Mouse (Mus musculus) midbrain, embryonic 14.5 days (tissue): ENCODE measurements at regions not wholly inside any gene's neighbourhood (a gene's known extent, or its start where the extent isn't known, plus 50 kb on each side); places are given as distances from the start of the nearest gene placed in this dataset.

ENCODE experiments used
- ATAC-seq: fragments of 200-750 bp; cut with Nextera tagmentation; 2 replicates; pipeline ENCODE4 v1.8.0; 2017; ENCODE audit warnings: moderate number of reproducible peaks, moderate library complexity; ENCODE audit not compliant: low FRiP score, low TSS enrichment
- DNase-seq: peaks from one replicate; pipeline ENCODE4 v3.0.0-alpha.2; 2015
- H3K27ac ChIP-seq: fragments of 300-500 bp; sonication (generic); replicated peaks from 2 replicates; pipeline ENCODE4 v1.5.1; 2014; ENCODE audit warnings: mild to moderate bottlenecking, low read depth, low read length, moderate library complexity
- H3K27me3 ChIP-seq: fragments of 300-500 bp; sonication (generic); 2 replicates; pipeline ENCODE4 v1.6.1; 2014; ENCODE audit warnings: low read length, control low read depth, mixed read lengths; ENCODE audit not compliant: control insufficient read depth, insufficient read depth
- H3K36me3 ChIP-seq: fragments of 300-500 bp; sonication (generic); 2 replicates; pipeline ENCODE4 v1.6.1; 2014; ENCODE audit warnings: low read length, control low read depth; ENCODE audit not compliant: control insufficient read depth, insufficient read depth
- H3K4me1 ChIP-seq: fragments of 300-500 bp; sonication (generic); 2 replicates; pipeline ENCODE4 v1.6.1; 2014; ENCODE audit warnings: mild to moderate bottlenecking, antibody characterized with exemption, low read length, control low read depth; ENCODE audit not compliant: control insufficient read depth, insufficient read depth
- H3K4me2 ChIP-seq: fragments of 300-500 bp; sonication (generic); 2 replicates; pipeline ENCODE4 v1.6.1; 2014; ENCODE audit warnings: mild to moderate bottlenecking, low read length, moderate library complexity
- H3K4me3 ChIP-seq: fragments of 300-500 bp; sonication (generic); replicated peaks from 2 replicates; pipeline ENCODE4 v1.5.1; 2014; ENCODE audit warnings: low read depth, low read length
- H3K9ac ChIP-seq: fragments of 300-500 bp; sonication (generic); replicated peaks from 2 replicates; pipeline ENCODE4 v1.6.1; 2014; ENCODE audit warnings: mild to moderate bottlenecking, low read length, moderate library complexity
- H3K9me3 ChIP-seq: fragments of 300-500 bp; sonication (generic); 2 replicates; pipeline ENCODE4 v1.6.1; 2016; ENCODE audit warnings: low read length, control low read depth, mixed read lengths; ENCODE audit not compliant: control insufficient read depth
- WGBS: fragments of 180-500 bp; shearing (Covaris S2); extraction: QIAGEN DNeasy Blood & Tissue Kit; methylation state at CpG from one replicate; pipeline ENCODE4 v1.1.7; 2014; 5-methylcytosine and 5-hydroxymethylcytosine counted together

DNA sequence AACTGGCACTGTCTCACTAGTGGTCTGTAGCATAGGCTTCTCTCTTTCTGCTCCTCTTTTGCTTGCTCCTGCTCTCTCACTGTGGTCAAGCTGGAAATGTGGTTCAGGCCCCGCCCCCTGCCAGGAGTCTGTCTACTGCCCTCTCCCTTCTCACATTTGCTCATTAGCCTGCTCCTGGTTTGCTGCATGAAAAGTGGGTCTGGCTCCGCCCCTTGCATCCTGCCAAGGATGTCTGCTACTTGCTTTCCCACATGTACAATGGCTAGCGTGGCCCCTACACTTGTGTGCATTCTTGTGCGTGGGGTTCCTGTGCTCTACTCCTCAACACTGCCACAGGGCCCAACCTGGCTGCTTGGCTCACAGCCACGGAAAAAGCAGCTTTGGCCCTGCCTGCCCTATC lies 326.7 kb upstream of the Chrm3 start:
- Histone ChIP-seq H3K4me2 (no peak overlapping the region), H3K27ac (no peak overlapping the region), H3K9ac (no peak overlapping the region), H3K4me3 (no peak overlapping the region), H3K27me3 (no peaks in the 10 kb centered on the region), H3K4me1 (no peaks in the 10 kb centered on the region), H3K9me3 (no peaks in the 10 kb centered on the region), H3K36me3 (no peaks in the 10 kb centered on the region)
- no peak for DNase-seq
- peak; percentile 34; the same call in 1 of the 2 replicates for ATAC-seq
- WGBS = 82% methylated on average over 5 of the region's 5 CpGs

GRCm38 (mm10) chr13:10654086-10654422 lies 293.4 kb upstream of the Chrm3 start:
- H3K4me2 ChIP-seq = no peak overlapping the region
- DNase-seq = peak; percentile 35
- H3K4me1 ChIP-seq = no peaks in the 10 kb centered on the region
- no peaks in the 10 kb centered on the region for H3K9me3 ChIP-seq
- H3K27ac ChIP-seq = no peak overlapping the region
- H3K9ac ChIP-seq = no peak overlapping the region
- no peaks in the 10 kb centered on the region for H3K27me3 ChIP-seq
- WGBS = 26% methylated on average over 2 of the region's 2 CpGs
- H3K36me3 ChIP-seq = no peaks in the 10 kb centered on the region
- no peak for ATAC-seq
- no peak overlapping the region for H3K4me3 ChIP-seq

DNA sequence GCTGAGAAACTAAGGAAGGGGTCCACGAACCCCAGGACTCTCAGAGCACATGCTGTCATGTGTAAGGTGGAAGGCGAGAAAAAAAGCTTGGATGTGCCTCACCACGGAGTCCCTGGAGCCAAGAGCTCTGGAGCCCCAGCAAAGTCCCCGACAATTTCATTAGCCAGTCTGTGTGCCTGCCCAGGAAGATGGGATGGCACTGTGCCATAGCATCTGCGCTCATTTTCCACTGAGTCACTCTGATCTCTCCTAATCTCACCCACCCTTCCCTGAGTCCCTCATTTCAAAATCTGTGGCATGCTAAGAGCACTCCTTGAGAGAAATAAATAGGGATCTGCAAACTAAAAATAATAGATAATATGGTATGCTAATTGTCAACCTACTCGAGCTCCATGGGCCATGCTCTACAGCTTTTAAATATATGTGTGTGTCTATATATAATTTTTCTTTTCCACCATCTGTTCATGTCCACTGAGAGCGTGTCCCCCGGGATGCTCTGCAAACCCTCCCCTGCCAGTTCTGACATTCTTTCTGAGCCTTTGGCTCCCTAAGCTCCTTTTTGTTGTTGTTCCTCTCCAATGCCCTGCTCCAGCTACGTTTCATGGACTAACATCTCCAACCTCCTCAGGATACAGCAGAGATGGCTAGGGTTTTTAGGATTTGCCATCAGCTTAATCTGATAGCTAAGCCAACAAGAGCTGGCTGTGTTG lies 292.9 kb upstream of the Chrm3 start:
- Histone ChIP-seq H3K27me3 (no peaks in the 10 kb centered on the region), H3K4me3 (no peak overlapping the region), H3K27ac (no peak overlapping the region), H3K4me1 (no peaks in the 10 kb centered on the region), H3K36me3 (no peaks in the 10 kb centered on the region), H3K9ac (no peak overlapping the region), H3K9me3 (no peaks in the 10 kb centered on the region), H3K4me2 (no peak overlapping the region)
- peak; percentile 65 for DNase-seq
- WGBS = 35% methylated on average over 9 of the region's 9 CpGs
- ATAC-seq = peak; percentile 72; the same call in 1 of the 2 replicates

- H3K4me1 ChIP-seq = no peaks in the 10 kb centered on the region
- 68% methylated on average over 4 of the region's 4 CpGs for WGBS
- H3K4me3 ChIP-seq = no peak overlapping the region
- H3K4me2 ChIP-seq = no peak overlapping the region
- H3K27ac ChIP-seq = no peak overlapping the region
- ATAC-seq (peak; percentile 53; the same call in 1 of the 2 replicates), DNase-seq (peak; percentile 41)
- no peaks in the 10 kb centered on the region for H3K27me3 ChIP-seq
- no peaks in the 10 kb centered on the region for H3K9me3 ChIP-seq
- no peaks in the 10 kb centered on the region for H3K36me3 ChIP-seq
- no peak overlapping the region for H3K9ac ChIP-seq
Observed at GRCm38 (mm10) chr13:10636859-10637258, 276.2 kb upstream of the Chrm3 start.

- H3K4me3 ChIP-seq = no peak overlapping the region
- WGBS = 61% methylated on average over 2 of the region's 2 CpGs
- no peak overlapping the region for H3K27ac ChIP-seq
- no peak overlapping the region for H3K4me2 ChIP-seq
- no peaks in the 10 kb centered on the region for H3K36me3 ChIP-seq
- no peak overlapping the region for H3K9ac ChIP-seq
- DNase-seq (peak; percentile 58), ATAC-seq (no peak)
- H3K4me1 ChIP-seq = no peaks in the 10 kb centered on the region
- H3K27me3 ChIP-seq = no peaks in the 10 kb centered on the region
- H3K9me3 ChIP-seq = no peaks in the 10 kb centered on the region
Observed at GRCm38 (mm10) chr13:10630467-10630866, 269.8 kb upstream of the Chrm3 start.

GRCm38 (mm10) chr13:10619661-10620060 lies 259.0 kb upstream of the Chrm3 start:
- no peak for DNase-seq
- Histone ChIP-seq H3K9me3 (no peaks in the 10 kb centered on the region), H3K27ac (no peak overlapping the region)

DNA sequence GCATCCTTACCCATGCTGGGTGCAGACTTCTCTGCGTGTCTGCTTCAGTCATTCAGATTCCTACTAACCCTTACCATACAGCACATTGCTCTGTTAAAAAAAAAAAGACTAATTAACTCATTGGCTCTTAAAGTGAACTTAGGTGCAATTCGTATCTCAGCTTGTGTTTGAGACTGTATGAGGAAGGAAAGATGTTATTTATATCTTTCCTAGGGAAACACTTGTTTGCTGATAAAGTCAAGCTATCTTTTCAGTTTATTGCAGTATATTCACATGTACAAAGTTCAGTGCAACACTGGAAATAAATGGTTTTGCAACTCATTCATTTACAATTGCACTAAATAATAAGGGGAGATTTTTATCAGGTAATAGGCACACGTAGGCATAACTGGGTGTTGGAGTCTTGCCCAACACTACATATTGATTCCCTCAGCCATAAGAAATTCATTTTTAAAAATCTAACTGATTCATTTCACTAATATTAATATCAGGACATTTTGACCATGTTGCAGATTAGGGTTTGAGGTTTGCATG lies 257.8 kb upstream of the Chrm3 start:
- DNase-seq (no peak), ATAC-seq (no peak)
- H3K27me3 ChIP-seq = no peaks in the 10 kb centered on the region
- H3K9ac ChIP-seq = no peak overlapping the region
- no peaks in the 10 kb centered on the region for H3K9me3 ChIP-seq
- H3K4me3 ChIP-seq = no peak overlapping the region
- no peak overlapping the region for H3K4me2 ChIP-seq
- H3K27ac ChIP-seq = no peak overlapping the region
- no peaks in the 10 kb centered on the region for H3K36me3 ChIP-seq
- no peaks in the 10 kb centered on the region for H3K4me1 ChIP-seq
- 86% methylated on average over 3 of the region's 3 CpGs for WGBS

More at GRCm38 (mm10) chr13:10619661-10620060, 259.0 kb upstream of the Chrm3 start:
- Histone ChIP-seq H3K27me3 (no peaks in the 10 kb centered on the region), H3K36me3 (no peaks in the 10 kb centered on the region), H3K4me2 (no peak overlapping the region), H3K4me1 (no peaks in the 10 kb centered on the region), H3K4me3 (no peak overlapping the region), H3K9ac (no peak overlapping the region)
- ATAC-seq = no peak

DNA sequence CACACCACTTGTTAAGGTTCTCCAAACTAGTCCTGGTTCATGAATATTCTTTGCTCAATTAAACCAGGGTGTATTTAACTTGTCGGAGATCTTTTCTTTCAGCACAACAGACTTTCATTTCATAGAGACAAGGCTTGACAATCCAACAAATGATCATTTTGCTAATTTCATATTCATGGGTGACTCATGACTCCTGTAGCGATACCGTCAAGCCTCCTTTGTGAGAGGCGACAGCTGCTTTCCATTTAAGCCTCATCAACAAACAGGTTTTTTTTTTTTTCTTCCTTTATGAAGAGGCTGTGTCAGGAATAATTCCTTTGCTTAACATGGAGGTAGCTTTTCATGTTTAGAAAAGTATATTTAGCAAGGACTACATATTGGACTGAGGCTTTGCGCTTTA lies 214.3 kb upstream of the Chrm3 start:
- Histone ChIP-seq H3K27ac (no peak overlapping the region), H3K4me1 (no peaks in the 10 kb centered on the region), H3K36me3 (no peaks in the 10 kb centered on the region), H3K9me3 (no peaks in the 10 kb centered on the region), H3K4me3 (no peak overlapping the region), H3K4me2 (no peak overlapping the region), H3K9ac (no peak overlapping the region), H3K27me3 (no peaks in the 10 kb centered on the region)
- DNase-seq (no peak), ATAC-seq (no peak)
- WGBS = 59% methylated on average over 5 of the region's 5 CpGs

GRCm38 (mm10) chr13:10566825-10567224 lies 206.2 kb upstream of the Chrm3 start:
- H3K4me1 ChIP-seq = no peaks in the 10 kb centered on the region
- 100% methylated on average over 1 of the region's 1 CpGs for WGBS
- DNase-seq (no peak), ATAC-seq (no peak)
- no peaks in the 10 kb centered on the region for H3K36me3 ChIP-seq
- no peak overlapping the region for H3K4me2 ChIP-seq
- H3K9me3 ChIP-seq = no peaks in the 10 kb centered on the region
- no peak overlapping the region for H3K4me3 ChIP-seq
- no peaks in the 10 kb centered on the region for H3K27me3 ChIP-seq
- no peak overlapping the region for H3K9ac ChIP-seq
- H3K27ac ChIP-seq = no peak overlapping the region
